20 mouse cellular contexts compared by ENCODE assay signal in the genomic region with DNA sequence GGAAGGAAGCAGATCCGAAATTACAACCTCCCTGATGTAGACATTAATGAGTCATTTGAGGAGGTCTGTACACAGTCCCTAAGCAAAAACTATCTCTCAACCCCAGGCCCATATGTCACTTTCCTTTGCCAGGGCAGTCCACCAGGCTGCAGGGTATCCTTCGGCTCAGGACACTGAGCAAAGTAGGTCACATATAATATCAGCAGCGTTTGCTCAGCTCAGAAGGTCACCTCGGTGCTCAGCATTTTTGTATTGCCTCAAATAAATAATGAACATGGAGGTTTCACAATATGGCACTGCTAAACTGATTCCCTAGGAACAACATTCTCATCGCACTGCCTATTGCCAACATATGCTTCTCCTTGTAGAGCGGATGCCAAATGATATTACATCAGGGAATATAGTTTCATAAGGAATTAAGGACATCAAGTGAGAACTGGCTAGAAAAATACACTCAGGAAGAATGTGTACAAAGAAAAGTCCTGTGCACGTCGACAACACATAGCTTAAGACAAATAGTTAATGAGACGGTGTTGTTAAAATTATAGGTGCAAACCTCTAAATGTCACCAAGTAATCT.
DNase-seq lines count a peak whose midpoint lies in the region; ATAC-seq and TF ChIP-seq lines count a peak whose summit lies in the region.
"Had no signal": no experiment of that assay in that cellular context is flagged by ENCODE, and none has a peak within 500 bp of the region (broad histone marks: within the 10 kb centered on the region; RNA-seq: fewer than 3 reads in every experiment).

No protein-coding gene starts in this region.

- TF ChIP-seq CTCF in cortical plate, adult 2 months (IDR thresholded peaks at IDR 0.05; ENCODE audit: extremely low read depth, insufficient read depth, low read length): no peak
- TF ChIP-seq CTCF in intestine, postnatal 0 days (IDR thresholded peaks at IDR 0.05; ENCODE audit: low read depth): no peak

- peaks cover 2% of the 10 kb centered on the region; the same call in 1 of the 2 replicates for H3K4me1 ChIP-seq in cortical plate, adult 2 months (ENCODE audit: control insufficient read depth, insufficient read depth, low read length)
- no peaks in the 10 kb centered on the region for H3K4me1 ChIP-seq in intestine, postnatal 0 days (replicated peaks; ENCODE audit: control insufficient read depth, insufficient read depth, low read length)
- H3K4me1 ChIP-seq in limb, embryonic 10.5 days: no peaks in the 10 kb centered on the region
- H3K4me1 ChIP-seq: embryonic facial prominence, embryonic 12.5 days; heart, embryonic 10.5 days; hindbrain, embryonic 13.5 days; lung, embryonic 15.5 days; midbrain, embryonic 12.5 days had no signal

- H3K27ac ChIP-seq in cortical plate, adult 2 months (ENCODE audit: insufficient read depth, low read length): peak overlapping the region; percentile 94
- no peak overlapping the region for H3K27ac ChIP-seq in intestine, postnatal 0 days (ENCODE audit: low read depth, low read length)
- H3K27ac ChIP-seq in limb, embryonic 10.5 days: no peak overlapping the region
- H3K27ac ChIP-seq: embryonic facial prominence, embryonic 12.5 days; heart, embryonic 10.5 days; hindbrain, embryonic 13.5 days; liver, embryonic 14.5 days; lung, embryonic 15.5 days; midbrain, embryonic 12.5 days had no signal

- H3K9me3 ChIP-seq in intestine, postnatal 0 days (ENCODE audit: control insufficient read depth): no peaks in the 10 kb centered on the region
- no peaks in the 10 kb centered on the region for H3K9me3 ChIP-seq in limb, embryonic 10.5 days (replicated peaks)
- H3K9me3 ChIP-seq: embryonic facial prominence, embryonic 12.5 days; heart, embryonic 10.5 days; hindbrain, embryonic 13.5 days; lung, embryonic 15.5 days; midbrain, embryonic 12.5 days had no signal

- H3K9ac ChIP-seq in intestine, postnatal 0 days (ENCODE audit: low read depth, low read length): no peak overlapping the region
- H3K9ac ChIP-seq: embryonic facial prominence, embryonic 12.5 days; hindbrain, embryonic 13.5 days; liver, embryonic 14.5 days; lung, embryonic 15.5 days; midbrain, embryonic 12.5 days had no signal

- no peak overlapping the region for H3K4me3 ChIP-seq in cortical plate, adult 2 months (ENCODE audit: insufficient read depth, low read length)
- H3K4me3 ChIP-seq in intestine, postnatal 0 days (ENCODE audit: low read depth, low read length): no peak overlapping the region
- H3K4me3 ChIP-seq in limb, embryonic 10.5 days: no peak overlapping the region
- H3K4me3 ChIP-seq: embryonic facial prominence, embryonic 12.5 days; erythroblast, embryonic 14.5 days; heart, embryonic 10.5 days; hindbrain, embryonic 13.5 days; lung, embryonic 15.5 days; midbrain, embryonic 12.5 days had no signal

- H3K36me3 ChIP-seq in intestine, postnatal 0 days (ENCODE audit: control insufficient read depth, insufficient read depth): no peaks in the 10 kb centered on the region
- no peaks in the 10 kb centered on the region for H3K36me3 ChIP-seq in limb, embryonic 10.5 days
- H3K36me3 ChIP-seq: embryonic facial prominence, embryonic 12.5 days; heart, embryonic 10.5 days; hindbrain, embryonic 13.5 days; lung, embryonic 15.5 days; midbrain, embryonic 12.5 days had no signal

- DNase-seq in cerebellum, postnatal 4 days (ENCODE audit: low spot score in 2 of 2): no peak
- DNase-seq in layer of hippocampus, adult 9-11 months: peak; percentile 33
- DNase-seq in layer of hippocampus, postnatal 14 days (ENCODE audit: low spot score in 2 of 2): no peak
- peak; percentile 32 for DNase-seq in cerebellum, adult 8-10 months
- no peak for DNase-seq in limb, embryonic 10.5 days (ENCODE audit: low spot score)
- DNase-seq: adrenal gland, adult 2 months; kidney, adult 8-10 months; kidney, postnatal 25 days; thymus, postnatal 25 days had no signal

- TF ChIP-seq POLR2A in cortical plate, adult 2 months (IDR thresholded peaks at IDR 0.05; ENCODE audit: extremely low read depth, insufficient read depth, low read length): no peak

- peak; percentile 75; the same call in 1 of the 2 replicates for ATAC-seq in cerebellum, adult (ENCODE audit: insufficient number of reproducible peaks, low FRiP score, low TSS enrichment)
- ATAC-seq in intestine, postnatal 0 days: no peak
- ATAC-seq: inflammation-experienced regulatory T-cells, adult 6 months had no signal

- 81% methylated on average over 9 of the region's 9 CpGs for WGBS in intestine, postnatal 0 days
- WGBS in limb, embryonic 10.5 days: 91% methylated on average over 9 of the region's 9 CpGs

- H3K4me2 ChIP-seq in intestine, postnatal 0 days (replicated peaks; ENCODE audit: low read depth): no peak overlapping the region
- H3K4me2 ChIP-seq: embryonic facial prominence, embryonic 12.5 days; hindbrain, embryonic 13.5 days; lung, embryonic 15.5 days; midbrain, embryonic 12.5 days had no signal

- no peaks in the 10 kb centered on the region for H3K27me3 ChIP-seq in intestine, postnatal 0 days (replicated peaks; ENCODE audit: control insufficient read depth, insufficient read depth, low read length)
- no peaks in the 10 kb centered on the region for H3K27me3 ChIP-seq in limb, embryonic 10.5 days (ENCODE audit: low read depth, poor library complexity, severe bottlenecking)
- H3K27me3 ChIP-seq: embryonic facial prominence, embryonic 12.5 days; hindbrain, embryonic 13.5 days; lung, embryonic 15.5 days; midbrain, embryonic 12.5 days had no signal

Comparison
In these comparisons a context has a peak if more than half of its experiments do, and no peak if none do; other contexts are left out.
1. DNase-seq: peak in layer of hippocampus, adult 9-11 months (single experiment) and cerebellum, adult 8-10 months (single experiment); none in cerebellum, postnatal 4 days (0 of 2), layer of hippocampus, postnatal 14 days (0 of 2) and limb, embryonic 10.5 days (single experiment).